Mouse (Mus musculus): ENCODE data around the gene Myo10. TPM values are rescaled to one million over a fixed set of nuclear protein-coding genes. Genes with fewer than 3 reads are reported as not detected.

The Myo10 gene
- polyA plus RNA-seq, 1 experiment = not detected

DNA sequence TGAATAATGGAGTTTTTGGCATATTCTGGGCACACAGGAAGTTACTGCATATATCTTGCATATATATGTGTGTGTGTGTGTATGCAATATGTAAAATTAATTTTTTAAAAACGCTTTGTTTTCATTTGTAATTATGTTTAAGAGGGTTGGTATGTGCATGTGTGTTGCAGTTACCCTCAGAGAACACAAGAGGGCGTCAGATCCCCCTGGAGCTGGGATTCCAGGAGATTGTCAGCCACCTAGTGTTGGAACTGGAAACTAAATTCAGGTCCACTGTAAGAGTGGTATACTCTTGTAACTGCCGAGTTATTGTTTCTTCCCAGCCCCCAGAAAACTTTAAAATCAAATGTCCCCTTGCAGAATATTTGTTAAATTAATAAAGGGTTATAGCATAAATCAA, 174.0 kb downstream of the Myo10 start:
- no peak for TF ChIP-seq GATA1 (IDR thresholded peaks at IDR 0.05; ENCODE audit: low read length)

DNA sequence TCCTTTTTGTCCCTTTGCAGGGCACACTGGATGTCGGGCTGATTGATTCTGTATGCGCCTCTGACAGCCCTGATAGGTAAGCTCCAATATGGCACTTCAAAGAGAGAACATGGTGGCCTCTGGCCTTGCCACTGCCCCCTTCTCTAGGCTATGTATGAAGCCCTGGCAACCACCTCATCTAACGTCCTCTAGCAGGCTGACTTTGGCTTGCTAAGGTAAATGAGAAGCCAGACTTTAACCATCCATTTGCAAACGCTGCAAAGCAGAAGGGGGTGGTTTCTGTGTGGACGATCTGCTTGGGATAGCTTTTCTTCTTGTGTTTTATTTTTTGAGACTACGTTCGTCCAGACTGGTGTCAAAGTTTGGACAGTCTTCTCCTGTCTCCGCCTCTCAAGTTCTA, 174.9 kb downstream of the Myo10 start:
- TF ChIP-seq GATA1 (IDR thresholded peaks at IDR 0.05; ENCODE audit: low read length) = no peak

DNA sequence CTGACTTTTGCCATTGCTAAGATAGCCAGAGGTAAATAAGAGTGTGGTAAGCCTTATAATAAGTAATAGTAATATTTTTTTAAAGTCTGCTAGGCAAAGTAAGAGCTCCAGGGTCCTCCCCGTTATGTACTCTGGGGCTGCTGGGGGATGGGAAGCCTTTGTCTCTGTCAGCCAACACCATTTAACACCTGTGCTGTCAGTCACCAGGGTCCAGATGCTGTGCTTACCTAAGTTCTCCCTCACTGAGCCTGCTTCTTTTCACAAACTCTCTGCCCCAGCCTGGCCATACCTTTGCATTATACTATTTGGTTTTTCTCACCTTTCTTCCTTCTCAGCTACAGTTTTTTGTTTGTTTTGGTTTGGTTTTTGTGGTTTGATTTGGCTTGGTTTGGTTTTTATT, 175.6 kb downstream of the Myo10 start:
- TF ChIP-seq GATA1 (IDR thresholded peaks at IDR 0.05; ENCODE audit: low read length) = no peak

DNA sequence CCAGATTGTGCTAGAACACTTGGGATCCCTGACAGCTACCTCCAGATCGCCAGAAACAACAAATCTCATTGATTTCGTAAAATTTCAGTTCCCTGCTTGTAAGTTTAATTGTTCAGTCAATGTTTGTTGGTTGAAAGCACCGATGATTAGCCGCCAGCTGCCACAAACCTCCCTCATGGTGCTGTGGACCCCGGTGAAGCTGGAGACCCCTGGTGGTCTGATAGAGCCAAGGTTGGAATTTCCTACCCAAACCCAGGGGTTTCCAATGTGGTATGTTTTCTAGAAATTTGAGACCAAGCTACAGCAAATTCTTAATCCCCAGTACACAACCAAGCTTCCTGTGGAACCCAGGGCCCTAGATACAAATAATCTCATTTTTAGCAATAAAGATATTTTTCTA, 179.4 kb downstream of the Myo10 start:
- no peak for TF ChIP-seq GATA1 (IDR thresholded peaks at IDR 0.05; ENCODE audit: low read length)

DNA sequence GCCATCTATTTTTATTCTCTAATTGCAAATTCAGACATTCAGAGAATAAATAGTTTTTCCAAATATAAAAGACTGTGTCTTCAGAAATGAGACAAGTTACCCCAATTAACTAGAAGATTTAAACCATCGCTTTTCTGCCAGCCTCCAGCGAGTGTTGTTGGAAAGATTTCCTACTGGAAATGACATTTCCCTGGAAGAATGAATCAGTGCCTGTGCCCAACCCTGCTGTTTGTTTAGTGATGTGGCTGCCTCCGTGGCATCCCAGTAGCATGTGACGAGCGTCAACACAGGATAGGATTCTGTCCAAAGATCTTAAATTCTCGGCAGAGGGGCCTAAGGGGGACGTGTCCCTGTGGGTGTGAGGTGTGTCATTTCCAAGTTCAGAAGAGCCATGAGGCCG, 179.9 kb downstream of the Myo10 start:
- TF ChIP-seq GATA1 (IDR thresholded peaks at IDR 0.05; ENCODE audit: low read length) = no peak

DNA sequence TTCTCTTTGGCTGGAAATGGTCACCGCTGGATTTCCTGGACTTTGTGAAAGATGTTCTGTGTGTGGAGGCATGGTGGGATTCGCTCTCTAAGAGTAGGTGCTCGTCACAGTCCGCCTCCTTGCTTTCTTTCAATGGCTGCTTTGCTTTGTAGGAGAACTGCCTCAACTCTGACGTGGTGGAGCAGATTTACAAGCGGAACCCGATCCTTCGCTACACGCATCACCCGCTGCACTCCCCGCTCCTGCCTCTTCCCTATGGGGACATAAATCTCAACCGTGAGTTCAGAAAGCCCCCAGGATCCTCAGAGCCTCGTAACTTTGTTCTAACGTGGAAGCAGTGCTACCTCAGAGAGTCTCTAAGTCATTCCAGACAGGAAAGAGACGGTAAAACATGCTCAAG, 180.8 kb downstream of the Myo10 start:
- TF ChIP-seq GATA1 (IDR thresholded peaks at IDR 0.05; ENCODE audit: low read length) = no peak

DNA sequence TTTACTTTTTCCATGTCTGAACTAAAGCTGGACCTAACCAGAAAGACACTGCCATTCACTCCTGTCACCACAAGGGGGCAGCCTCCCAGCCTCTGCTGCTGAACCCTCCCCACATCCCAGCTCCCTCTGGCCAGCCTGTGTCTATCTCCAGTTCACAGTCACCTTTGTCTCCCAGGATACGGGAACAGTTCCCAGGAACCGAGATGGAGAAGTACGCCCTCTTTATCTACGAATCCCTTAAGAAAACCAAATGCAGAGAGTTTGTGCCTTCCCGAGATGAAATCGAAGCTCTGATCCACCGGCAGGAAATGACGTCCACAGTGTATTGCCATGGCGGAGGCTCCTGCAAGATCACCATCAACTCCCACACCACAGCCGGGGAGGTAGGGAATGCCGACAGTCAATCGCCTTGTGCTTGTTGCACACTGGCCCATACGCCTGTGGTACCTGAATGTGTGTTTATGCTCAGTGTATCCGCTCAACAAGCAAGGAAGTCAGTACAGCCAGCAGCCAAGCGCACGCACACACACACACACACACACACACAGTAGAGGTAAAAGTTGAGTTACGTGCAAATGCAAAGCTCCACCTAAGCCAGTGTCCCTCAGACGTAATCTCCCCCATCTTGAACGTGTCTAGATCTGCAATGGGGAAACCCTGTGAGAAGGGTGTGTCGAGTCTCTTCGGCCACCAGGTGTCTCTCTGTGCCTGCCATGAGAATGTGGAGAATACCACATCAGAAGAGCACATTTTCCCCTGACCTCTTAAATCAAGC, 183.2 kb downstream of the Myo10 start:
- no peak for TF ChIP-seq GATA1 (IDR thresholded peaks at IDR 0.05; ENCODE audit: low read length)

DNA sequence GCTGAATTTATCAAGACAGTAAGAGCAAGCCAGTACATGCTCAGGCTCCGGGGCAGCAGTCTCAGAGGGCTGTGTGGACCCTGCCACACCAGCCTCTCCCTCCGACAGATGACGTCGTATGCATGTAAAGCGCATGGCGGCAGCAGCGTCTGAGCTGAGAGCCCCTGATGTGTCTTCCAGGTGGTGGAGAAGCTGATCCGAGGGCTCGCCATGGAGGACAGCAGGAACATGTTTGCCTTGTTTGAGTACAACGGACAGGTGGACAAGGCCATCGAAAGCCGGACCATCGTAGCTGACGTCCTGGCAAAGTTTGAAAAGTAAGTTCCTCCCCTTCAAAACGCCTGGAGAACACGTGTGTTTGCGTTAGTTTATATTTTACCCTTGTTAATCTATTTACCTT, 184.0 kb downstream of the Myo10 start:
- no peak for TF ChIP-seq GATA1 (IDR thresholded peaks at IDR 0.05; ENCODE audit: low read length)

DNA sequence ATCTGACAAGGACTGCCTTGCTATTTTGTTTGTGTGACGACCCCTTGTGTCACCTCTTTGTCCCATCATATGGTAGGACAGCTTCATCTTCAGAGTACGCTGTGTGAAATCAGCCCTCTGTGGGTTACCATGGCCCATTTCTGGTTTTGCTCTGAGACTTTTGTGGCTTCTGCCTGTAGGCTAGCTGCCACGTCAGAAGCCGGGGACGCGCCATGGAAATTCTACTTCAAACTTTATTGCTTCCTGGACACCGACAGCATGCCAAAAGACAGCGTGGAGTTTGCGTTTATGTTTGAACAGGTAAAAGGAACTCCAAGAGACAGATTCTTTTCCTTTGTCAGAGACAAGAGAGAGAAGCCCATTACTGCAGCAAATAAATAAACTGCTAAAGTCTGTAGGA, 184.6 kb downstream of the Myo10 start:
- no peak for TF ChIP-seq GATA1 (IDR thresholded peaks at IDR 0.05; ENCODE audit: low read length)

DNA sequence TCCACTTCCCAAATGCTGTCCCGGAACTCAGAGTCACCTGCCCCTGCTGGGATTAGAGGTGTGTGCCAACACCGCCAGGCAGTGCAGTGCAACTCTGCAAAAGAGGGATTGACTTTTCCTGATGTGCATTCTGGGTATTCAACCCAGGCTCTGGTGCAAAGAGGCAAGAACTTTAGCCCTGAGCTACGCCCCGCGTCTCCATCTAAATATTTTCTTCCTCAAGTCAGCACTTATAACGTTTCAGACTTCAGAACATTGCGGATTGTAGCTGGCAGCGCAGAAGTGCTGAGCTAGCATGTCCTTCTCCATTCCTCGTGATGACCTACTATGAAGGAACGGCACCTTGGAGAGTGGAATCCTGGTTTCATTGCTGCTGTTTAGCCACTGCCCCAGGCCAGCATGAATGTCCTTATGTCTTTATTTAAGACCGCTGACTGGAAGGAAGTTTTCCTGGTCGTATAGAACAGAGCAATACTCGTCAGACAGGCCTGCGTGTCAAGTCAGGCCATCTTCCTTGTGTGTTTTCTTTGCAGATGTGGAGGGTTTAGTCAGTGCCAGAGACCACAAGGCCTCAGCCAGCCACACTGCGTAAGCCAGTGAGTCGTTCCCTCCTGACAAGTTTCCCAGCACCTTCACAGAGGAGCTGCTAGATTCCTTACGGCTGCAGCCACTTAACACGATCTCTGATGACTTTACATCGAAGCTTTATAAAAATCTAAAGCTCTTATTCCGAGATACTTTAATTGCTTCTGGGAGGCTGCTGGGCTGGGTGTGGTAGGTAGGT, 186.5 kb downstream of the Myo10 start:
- no peak for TF ChIP-seq GATA1 (IDR thresholded peaks at IDR 0.05; ENCODE audit: low read length)

DNA sequence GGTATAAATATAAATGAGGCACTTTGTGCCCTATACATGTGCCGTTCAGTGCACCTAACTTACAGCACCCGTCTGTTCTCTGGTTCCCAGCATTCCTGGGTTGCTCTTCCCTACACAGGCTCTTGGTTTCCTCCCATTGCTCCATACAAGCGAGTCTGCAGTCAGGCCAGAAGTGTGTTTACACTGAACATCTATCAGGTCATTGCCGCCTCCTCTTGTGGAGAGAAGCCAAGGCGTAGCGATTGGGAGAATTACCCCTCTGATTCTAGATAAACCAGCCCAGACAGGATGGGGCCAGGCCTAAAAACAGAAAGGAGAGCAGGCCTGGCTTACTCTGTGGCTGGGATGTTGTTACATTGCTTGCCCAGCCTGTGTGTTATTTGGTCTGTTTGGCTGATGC, 187.3 kb downstream of the Myo10 start:
- no peak for TF ChIP-seq GATA1 (IDR thresholded peaks at IDR 0.05; ENCODE audit: low read length)

DNA sequence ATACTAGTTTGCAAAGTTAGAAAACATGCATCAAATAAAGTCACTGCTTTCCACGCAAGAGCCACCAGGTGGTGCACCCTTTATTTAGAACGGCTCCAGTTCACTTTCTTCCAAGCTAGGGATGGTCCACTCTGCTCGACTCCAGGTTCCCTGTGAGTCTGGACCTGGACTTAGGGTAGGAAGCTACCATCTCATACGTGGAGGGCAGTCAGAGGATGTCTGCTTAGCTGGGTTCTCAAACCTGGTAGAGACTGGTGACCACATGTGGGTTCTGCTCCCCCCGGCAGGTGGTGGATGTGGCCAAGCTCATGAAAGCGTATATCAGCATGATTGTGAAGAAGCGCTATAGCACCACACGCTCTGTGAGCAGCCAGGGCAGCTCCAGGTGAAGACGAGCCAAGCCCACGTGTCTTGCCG, 189.5 kb downstream of the Myo10 start:
- TF ChIP-seq GATA1 (IDR thresholded peaks at IDR 0.05; ENCODE audit: low read length) = no peak

DNA sequence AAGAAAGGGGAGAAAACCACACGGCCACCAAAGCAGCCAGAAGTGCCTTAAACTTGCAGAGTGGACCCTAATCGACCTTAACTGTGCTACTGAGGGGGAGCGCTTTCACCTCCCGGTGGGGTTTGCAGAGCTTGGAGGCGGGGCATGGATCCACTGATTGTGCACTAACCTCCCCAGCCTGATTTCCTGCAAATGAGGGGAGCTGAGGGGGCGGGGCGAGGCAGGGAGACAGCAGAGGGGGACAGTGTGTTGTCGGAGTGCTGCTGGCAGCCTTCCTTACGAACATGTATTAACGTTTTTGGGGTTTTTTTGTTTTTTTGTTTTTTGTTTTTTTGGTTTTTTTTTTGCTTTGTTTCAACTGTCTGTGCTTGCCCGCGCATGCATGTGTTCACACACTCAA, 190.2 kb downstream of the Myo10 start:
- TF ChIP-seq GATA1 (IDR thresholded peaks at IDR 0.05; ENCODE audit: low read length) = no peak

DNA sequence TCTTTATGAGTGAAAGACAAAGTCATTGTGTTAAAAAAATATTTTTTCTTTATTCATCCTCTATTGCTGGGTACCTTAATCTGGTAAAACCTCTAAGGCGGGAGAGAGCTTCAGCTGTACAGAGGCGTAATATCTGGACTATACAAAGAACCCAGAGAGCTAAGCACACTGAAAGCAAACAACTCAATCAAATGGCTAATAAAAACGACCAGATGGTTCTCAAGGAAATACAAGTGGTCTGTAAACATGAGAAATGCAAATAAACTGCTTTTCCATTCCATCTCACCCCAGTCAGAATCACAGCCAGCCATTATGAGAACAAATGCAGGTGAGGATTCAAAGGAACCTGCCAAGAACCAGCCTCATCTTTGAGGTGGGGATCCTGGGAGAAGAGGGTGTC, 192.2 kb downstream of the Myo10 start:
- no peak for TF ChIP-seq GATA1 (IDR thresholded peaks at IDR 0.05; ENCODE audit: low read length)

DNA sequence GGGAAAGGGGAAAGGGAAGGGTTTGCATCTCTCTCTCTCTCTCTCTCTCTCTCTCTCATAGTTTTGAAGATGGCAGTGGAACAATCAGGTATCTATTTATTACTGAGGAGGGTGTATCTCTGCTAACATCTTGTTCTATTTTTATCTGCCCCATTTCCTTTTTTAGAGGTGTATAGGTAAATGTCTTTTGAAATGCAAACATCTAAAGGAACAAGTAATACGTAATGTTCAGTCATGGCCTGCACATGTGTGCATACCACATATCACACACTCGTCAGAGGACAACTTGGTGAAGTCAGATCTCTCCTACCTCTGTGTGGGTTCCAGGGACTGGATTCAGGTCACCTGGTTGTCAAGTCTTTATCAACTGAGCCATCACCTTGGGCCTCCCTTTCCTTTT, 194.9 kb downstream of the Myo10 start:
- no peak for TF ChIP-seq GATA1 (IDR thresholded peaks at IDR 0.05; ENCODE audit: low read length)

DNA sequence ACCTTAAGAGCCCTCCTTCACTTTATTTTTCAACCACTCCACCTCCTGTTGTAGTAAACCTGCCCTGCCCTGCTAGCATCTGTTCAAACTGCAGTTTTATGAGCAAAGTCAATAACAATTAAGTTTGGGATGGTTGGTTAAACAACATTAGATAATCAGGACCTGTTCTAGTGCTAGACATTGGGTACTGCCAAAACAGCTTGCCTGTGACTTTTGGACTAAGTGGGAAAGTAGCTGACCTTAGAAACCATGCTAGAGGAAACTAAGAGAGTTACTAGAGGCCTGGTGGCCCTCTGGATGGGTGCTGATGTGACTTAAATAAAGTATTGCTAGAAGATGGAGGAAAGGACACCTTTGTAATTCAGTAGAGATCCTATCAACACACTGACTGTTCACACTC, 199.7 kb downstream of the Myo10 start:
- no peak for TF ChIP-seq GATA1 (IDR thresholded peaks at IDR 0.05; ENCODE audit: low read length)

DNA sequence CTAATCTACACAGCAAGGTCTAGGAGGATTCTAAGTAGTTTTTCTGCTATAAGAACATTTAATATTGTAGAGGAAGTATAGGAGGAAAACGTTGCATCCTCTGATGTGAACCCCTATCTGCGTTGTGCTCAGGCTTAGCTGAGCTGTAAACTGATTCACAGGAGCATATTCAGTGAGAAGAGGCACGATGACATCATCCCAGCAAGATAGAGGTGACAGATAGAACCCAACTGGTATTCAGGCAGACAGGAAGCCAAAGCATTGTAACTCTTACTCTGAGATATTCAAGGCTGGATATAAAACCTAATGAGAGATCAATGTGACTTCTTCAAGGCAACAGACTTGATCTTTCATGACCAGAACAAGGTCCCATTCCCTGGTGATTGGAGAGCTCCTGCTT, 200.3 kb downstream of the Myo10 start:
- no peak for TF ChIP-seq GATA1 (IDR thresholded peaks at IDR 0.05; ENCODE audit: low read length)

Data from G1E-ER4 (cell line).